Mouse (Mus musculus) forebrain, embryonic 16.5 days (tissue): ENCODE measurements around the gene Nek7. TPM values are rescaled to one million over a fixed set of nuclear protein-coding genes. Genes with fewer than 3 reads are reported as not detected.

Source experiments
- ATAC-seq: fragments of 200-750 bp; cut with Nextera tagmentation; 2 replicates; pipeline ENCODE4 v1.8.0; 2017; ENCODE audit warnings: mild to moderate bottlenecking, moderate library complexity
- H3K27ac ChIP-seq: fragments of 300-500 bp; sonication (generic); 2 replicates; pipeline ENCODE4 v1.5.1; 2014; ENCODE audit warnings: low read length, control low read depth
- H3K27me3 ChIP-seq: fragments of 300-500 bp; sonication (generic); replicated peaks from 2 replicates; pipeline ENCODE4 v1.6.1; 2014; ENCODE audit warnings: low read length; ENCODE audit not compliant: control insufficient read depth, insufficient read depth
- H3K36me3 ChIP-seq: fragments of 300-500 bp; sonication (generic); 2 replicates; pipeline ENCODE4 v1.6.1; 2014; ENCODE audit not compliant: control insufficient read depth, insufficient read depth
- H3K4me1 ChIP-seq: fragments of 300-500 bp; sonication (generic); replicated peaks from 2 replicates; pipeline ENCODE4 v1.6.1; 2014; ENCODE audit warnings: low read length; ENCODE audit not compliant: control insufficient read depth, insufficient read depth
- H3K4me2 ChIP-seq: fragments of 300-500 bp; sonication (generic); 2 replicates; pipeline ENCODE4 v1.6.1; 2014; ENCODE audit warnings: mild to moderate bottlenecking, low read length, control low read depth
- H3K4me3 ChIP-seq: fragments of 300-500 bp; sonication (generic); replicated peaks from 2 replicates; pipeline ENCODE4 v1.5.1; 2014; ENCODE audit warnings: mild to moderate bottlenecking, low read length, control low read depth
- H3K9ac ChIP-seq: fragments of 300-500 bp; sonication (generic); replicated peaks from 2 replicates; pipeline ENCODE4 v1.6.1; 2014; ENCODE audit warnings: low read depth, low read length, control low read depth
- H3K9me3 ChIP-seq: fragments of 300-500 bp; sonication (generic); 2 replicates; pipeline ENCODE4 v1.6.1; 2016; ENCODE audit warnings: low read length; ENCODE audit not compliant: control insufficient read depth
- WGBS: fragments of 180-500 bp; shearing (Covaris S2); extraction: QIAGEN DNeasy Blood & Tissue Kit; methylation state at CpG from one replicate; pipeline ENCODE4 v1.1.7; 2014; 5-methylcytosine and 5-hydroxymethylcytosine counted together
- polyA plus RNA-seq: library from polyadenylated mRNA; unstranded; fragments of >200 nt; fragmentation: Nextera tagmentation; extraction: Ambion mirVana; gene quantifications from 2 replicates; pipeline ENCODE4 v1.2.1, GENCODE M21; 2015

Gene Nek7
- polyA plus RNA-seq, 1 experiment from 2014 or later = 9.5 TPM

GRCm38 (mm10) chr1:138627804-138628203 is 7.9 kb upstream of the Nek7 start:
- 88% methylated on average over 3 of the region's 3 CpGs for WGBS
- no peak overlapping the region for H3K9ac ChIP-seq
- H3K27ac ChIP-seq = no peak overlapping the region
- no peak overlapping the region for H3K4me2 ChIP-seq
- no peak overlapping the region for H3K4me3 ChIP-seq
- H3K4me1 ChIP-seq = no peaks in the 10 kb centered on the region
- no peaks in the 10 kb centered on the region for H3K36me3 ChIP-seq
- ATAC-seq = no peak
- no peaks in the 10 kb centered on the region for H3K9me3 ChIP-seq
- no peaks in the 10 kb centered on the region for H3K27me3 ChIP-seq

- H3K27me3 ChIP-seq = no peaks in the 10 kb centered on the region
- no peaks in the 10 kb centered on the region for H3K9me3 ChIP-seq
- 80% methylated on average over 3 of the region's 3 CpGs for WGBS
- no peak overlapping the region for H3K27ac ChIP-seq
- no peak overlapping the region for H3K9ac ChIP-seq
- no peaks in the 10 kb centered on the region for H3K4me1 ChIP-seq
- no peaks in the 10 kb centered on the region for H3K36me3 ChIP-seq
- no peak overlapping the region for H3K4me3 ChIP-seq
- no peak for ATAC-seq
- H3K4me2 ChIP-seq = no peak overlapping the region
These were observed 6.3 kb upstream of the Nek7 start for GRCm38 (mm10) chr1:138626288-138626687.

- Histone ChIP-seq H3K9me3 (no peaks in the 10 kb centered on the region), H3K9ac (no peak overlapping the region), H3K27me3 (no peaks in the 10 kb centered on the region), H3K4me2 (no peak overlapping the region), H3K4me3 (no peak overlapping the region), H3K27ac (no peak overlapping the region), H3K4me1 (peaks cover 5% of the 10 kb centered on the region), H3K36me3 (no peaks in the 10 kb centered on the region)
- no peak for ATAC-seq
- 34% methylated on average over 1 of the region's 1 CpGs for WGBS
These were observed 3.9 kb upstream of the Nek7 start for GRCm38 (mm10) chr1:138623870-138624269.

GRCm38 (mm10) chr1:138622831-138623230 is 2.9 kb upstream of the Nek7 start:
- H3K4me2 ChIP-seq = no peak overlapping the region
- no peak overlapping the region for H3K9ac ChIP-seq
- H3K36me3 ChIP-seq = no peaks in the 10 kb centered on the region
- H3K9me3 ChIP-seq = no peaks in the 10 kb centered on the region
- H3K4me1 ChIP-seq = peaks cover 13% of the 10 kb centered on the region
- WGBS = 88% methylated on average over 5 of the region's 5 CpGs
- H3K27me3 ChIP-seq = no peaks in the 10 kb centered on the region
- H3K27ac ChIP-seq = no peak overlapping the region
- H3K4me3 ChIP-seq = no peak overlapping the region
- no peak for ATAC-seq

- no peak overlapping the region for H3K27ac ChIP-seq
- ATAC-seq = no peak
- no peaks in the 10 kb centered on the region for H3K9me3 ChIP-seq
- no peaks in the 10 kb centered on the region for H3K36me3 ChIP-seq
- H3K27me3 ChIP-seq = no peaks in the 10 kb centered on the region
- peaks cover 16% of the 10 kb centered on the region for H3K4me1 ChIP-seq
- H3K9ac ChIP-seq = no peak overlapping the region
- 80% methylated on average over 3 of the region's 3 CpGs for WGBS
- no peak overlapping the region for H3K4me3 ChIP-seq
- no peak overlapping the region for H3K4me2 ChIP-seq
These were observed 2.5 kb upstream of the Nek7 start for GRCm38 (mm10) chr1:138622431-138622830.

- Histone ChIP-seq H3K9ac (peak overlapping the region; percentile 62), H3K9me3 (no peaks in the 10 kb centered on the region), H3K27ac (peak overlapping the region; percentile 77), H3K4me1 (peaks cover 18% of the 10 kb centered on the region), H3K4me2 (peak overlapping the region; percentile 89), H3K27me3 (no peaks in the 10 kb centered on the region), H3K4me3 (peak overlapping the region; percentile 76), H3K36me3 (no peaks in the 10 kb centered on the region)
- under 1% methylated on average over 82 of the region's 83 CpGs for WGBS
- peak; percentile 97 for ATAC-seq
These were observed 598 bp downstream of the Nek7 start for GRCm38 (mm10) chr1:138619114-138619971.

GRCm38 (mm10) chr1:138618012-138618354 is 2.0 kb downstream of the Nek7 start:
- peak overlapping the region; percentile 38 for H3K9ac ChIP-seq
- peak; percentile 77 for ATAC-seq
- no peaks in the 10 kb centered on the region for H3K36me3 ChIP-seq
- H3K9me3 ChIP-seq = no peaks in the 10 kb centered on the region
- no peak overlapping the region for H3K27ac ChIP-seq
- H3K27me3 ChIP-seq = no peaks in the 10 kb centered on the region
- under 1% methylated on average over 11 of the region's 11 CpGs for WGBS
- peaks cover 18% of the 10 kb centered on the region for H3K4me1 ChIP-seq
- peak overlapping the region; percentile 42 for H3K4me3 ChIP-seq
- peak overlapping the region; percentile 89 for H3K4me2 ChIP-seq

- Histone ChIP-seq H3K4me1 (peaks cover 18% of the 10 kb centered on the region), H3K9ac (peak overlapping the region; percentile 38), H3K4me3 (peak overlapping the region; percentile 42), H3K4me2 (peak overlapping the region; percentile 89), H3K27ac (no peak overlapping the region), H3K9me3 (no peaks in the 10 kb centered on the region), H3K27me3 (no peaks in the 10 kb centered on the region), H3K36me3 (no peaks in the 10 kb centered on the region)
- WGBS = 21% methylated on average over 17 of the region's 17 CpGs
- no peak for ATAC-seq
These were observed 2.5 kb downstream of the Nek7 start for GRCm38 (mm10) chr1:138617279-138618011.

GRCm38 (mm10) chr1:138615388-138615787 is 4.6 kb downstream of the Nek7 start:
- Histone ChIP-seq H3K9me3 (no peaks in the 10 kb centered on the region), H3K4me3 (no peak overlapping the region), H3K27ac (no peak overlapping the region), H3K36me3 (no peaks in the 10 kb centered on the region), H3K4me1 (peaks cover 18% of the 10 kb centered on the region), H3K9ac (no peak overlapping the region), H3K4me2 (no peak overlapping the region), H3K27me3 (no peaks in the 10 kb centered on the region)
- WGBS = 64% methylated on average over 3 of the region's 3 CpGs
- no peak for ATAC-seq
